Mouse (Mus musculus): ENCODE results near the gene Crtap.

The Crtap gene

GRCm38 (mm10) chr9:114326011-114326748, 64.3 kb downstream of the Crtap start:
- DNase-seq (ENCODE audit: low spot score in 2 of 2), result no peak
